Mouse (Mus musculus) gastrocnemius, adult 2 months (tissue): Measurements from ENCODE around the gene Tap1. TPM values are rescaled to one million over a fixed set of nuclear protein-coding genes. Genes with fewer than 3 reads are reported as not detected.

Experiments used
- DNase-seq: peaks from one replicate; pipeline ENCODE4 v3.0.0; 2022
- H3K27ac ChIP-seq: fragments of 200-600 bp; 2 replicates; pipeline ENCODE4 v1.8.1; 2022; ENCODE audit warnings: mild to moderate bottlenecking
- H3K4me3 ChIP-seq: fragments of 200-600 bp; 2 replicates; pipeline ENCODE4 v1.8.1; 2022; ENCODE audit warnings: mild to moderate bottlenecking, moderate library complexity
- CTCF ChIP-seq: fragments of 200-600 bp; IDR thresholded peaks from 2 replicates; pipeline ENCODE4 v1.8.1; 2022; ENCODE audit warnings: antibody characterized with exemption, mild to moderate bottlenecking, moderate library complexity
- intact Hi-C: fragments of 180-260 bp; cut with DNase I; formaldehyde crosslinking; loops from one replicate; pipeline ENCODE4 v1.15.1; 2025
- total RNA-seq, 2 experiments: library from RNA; stranded (reverse); gene quantifications; 2 replicates each; pipeline ENCODE4 v1.2.3; 2021

Tap1 gene
- total RNA-seq, 2 experiments from 2014 or later: 0.74 to 1.5 TPM

GRCm38 (mm10) chr17:34185526-34185925 lies 1.8 kb upstream of the Tap1 start:
- intact Hi-C loops: no loop called here
- no peak for TF ChIP-seq CTCF
- Histone ChIP-seq H3K27ac (no peak overlapping the region), H3K4me3 (no peak overlapping the region)
- DNase-seq: no peak

- no peak for DNase-seq
- H3K4me3 ChIP-seq: peak overlapping the region; percentile 88
- peak overlapping the region; percentile 89 for H3K27ac ChIP-seq
- no peak for TF ChIP-seq CTCF
- intact Hi-C loops: no loop called here
These were observed 480 bp upstream of the Tap1 start for GRCm38 (mm10) chr17:34186885-34187260.

GRCm38 (mm10) chr17:34188010-34188409 lies 657 bp downstream of the Tap1 start:
- intact Hi-C loops: no loop called here
- no peak for TF ChIP-seq CTCF
- DNase-seq: no peak
- Histone ChIP-seq H3K27ac (peak overlapping the region; percentile 89), H3K4me3 (peak overlapping the region; percentile 88)

- intact Hi-C loops: no loop called here
- Histone ChIP-seq H3K27ac (no peak overlapping the region), H3K4me3 (no peak overlapping the region; the same call in 1 of the 2 replicates)
- no peak for DNase-seq
- TF ChIP-seq CTCF: no peak
These were observed 1.6 kb downstream of the Tap1 start for GRCm38 (mm10) chr17:34188986-34189385.

DNA sequence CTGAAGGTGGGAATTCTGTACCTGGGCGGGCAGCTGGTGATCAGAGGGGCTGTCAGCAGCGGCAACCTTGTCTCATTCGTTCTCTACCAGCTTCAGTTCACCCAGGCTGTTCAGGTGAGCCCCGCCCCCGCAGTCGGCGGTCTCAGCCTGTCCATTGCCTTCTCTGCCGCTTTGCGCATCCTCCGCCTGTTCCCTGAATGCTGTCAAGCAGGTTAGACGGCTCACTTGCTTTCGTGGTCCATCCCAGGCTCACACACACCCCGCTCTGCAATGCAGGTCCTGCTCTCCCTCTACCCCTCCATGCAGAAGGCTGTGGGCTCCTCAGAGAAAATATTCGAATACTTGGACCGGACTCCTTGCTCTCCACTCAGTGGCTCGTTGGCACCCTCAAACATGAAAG lies 5.5 kb downstream of the Tap1 start:
- no peak for DNase-seq
- no peak for TF ChIP-seq CTCF
- intact Hi-C loops: no loop called here

DNA sequence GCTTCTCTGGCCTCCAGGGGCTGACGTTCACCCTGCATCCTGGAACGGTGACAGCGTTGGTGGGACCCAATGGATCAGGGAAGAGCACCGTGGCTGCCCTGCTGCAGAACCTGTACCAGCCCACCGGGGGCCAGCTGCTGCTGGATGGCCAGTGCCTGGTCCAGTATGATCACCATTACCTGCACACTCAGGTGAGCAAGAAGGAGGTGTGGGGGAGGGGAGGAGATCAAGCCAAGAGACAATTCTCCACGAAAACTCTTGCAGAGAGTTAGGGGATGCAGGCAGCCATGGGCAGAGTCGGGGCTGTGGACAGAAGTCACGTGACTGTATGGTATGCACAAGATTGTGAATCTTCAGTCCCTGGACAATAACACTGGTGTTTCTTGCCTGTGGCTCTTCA lies 6.1 kb downstream of the Tap1 start:
- intact Hi-C loops: no loop called here
- Histone ChIP-seq H3K27ac (no peak overlapping the region), H3K4me3 (no peak overlapping the region)
- no peak for DNase-seq
- no peak for TF ChIP-seq CTCF

More for the DNA sequence above, 5.5 kb downstream of the Tap1 start:
- Histone ChIP-seq H3K4me3 (no peak overlapping the region), H3K27ac (no peak overlapping the region)

DNA sequence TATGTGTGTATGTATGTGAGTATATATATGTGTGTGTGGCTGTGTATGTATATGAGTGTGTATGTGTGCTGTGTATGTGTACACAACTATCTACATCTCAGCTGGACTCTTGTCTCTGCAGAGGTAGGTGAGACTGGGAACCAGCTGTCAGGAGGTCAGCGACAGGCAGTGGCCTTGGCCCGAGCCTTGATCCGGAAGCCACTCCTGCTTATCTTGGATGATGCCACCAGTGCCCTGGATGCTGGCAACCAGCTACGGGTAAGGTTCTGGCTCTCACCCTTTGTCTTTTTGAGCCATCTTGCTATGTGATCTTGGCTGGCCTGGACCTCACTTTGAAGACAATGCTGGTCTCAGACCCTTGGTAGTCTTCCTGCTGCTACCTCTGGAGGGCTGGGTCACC lies 7.4 kb downstream of the Tap1 start:
- no peak overlapping the region for H3K27ac ChIP-seq

GRCm38 (mm10) chr17:34196491-34196890 lies 9.1 kb downstream of the Tap1 start:
- no peak overlapping the region for H3K27ac ChIP-seq
- intact Hi-C loops: no loop called here
- no peak for TF ChIP-seq CTCF
- DNase-seq: no peak
- H3K4me3 ChIP-seq: no peak overlapping the region

More for the DNA sequence above, 7.4 kb downstream of the Tap1 start:
- no peak for TF ChIP-seq CTCF
- no peak for DNase-seq
- no peak overlapping the region for H3K4me3 ChIP-seq
- intact Hi-C loops: no loop called here

GRCm38 (mm10) chr17:34196941-34197894 lies 9.9 kb downstream of the Tap1 start, which contains the start of gene Psmb8:
TSS of gene Psmb8 (plus strand) at chr17:34197721.
- H3K27ac ChIP-seq: peak within 1 kb of the TSS; percentile 82
- peak; percentile 92 for DNase-seq
- TF ChIP-seq CTCF: no peak
- intact Hi-C loops: no loop called here
- H3K4me3 ChIP-seq: peak within 1 kb of the TSS; percentile 87

DNA sequence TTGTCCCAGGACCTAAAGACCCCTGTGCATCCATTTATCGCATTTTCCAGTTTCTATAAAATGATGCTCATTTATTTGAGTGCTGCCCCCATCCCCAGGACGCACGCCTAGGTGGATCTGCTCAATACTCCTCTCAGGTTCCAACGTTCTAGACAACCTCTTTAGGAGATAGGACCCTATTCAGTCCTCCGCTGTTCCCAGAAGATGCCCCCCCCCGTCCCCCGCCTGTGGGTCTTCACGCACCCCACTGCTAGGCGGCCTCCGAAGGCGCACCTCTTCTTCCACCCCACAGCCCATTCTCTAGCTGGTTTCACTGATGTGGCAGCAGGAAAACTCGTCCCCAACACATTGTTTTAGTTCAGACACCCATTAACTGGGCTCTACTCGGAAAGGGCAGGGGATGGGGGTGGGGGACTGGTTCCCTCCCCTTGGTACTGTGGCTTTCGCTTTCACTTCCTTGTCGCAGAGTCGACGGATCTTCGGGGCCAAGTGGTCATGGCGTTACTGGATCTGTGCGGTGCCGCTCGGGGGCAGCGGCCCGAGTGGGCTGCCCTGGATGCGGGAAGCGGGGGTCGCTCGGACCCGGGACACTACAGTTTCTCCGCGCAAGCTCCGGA lies 10.7 kb downstream of the Tap1 start:
- peak; percentile 57 for DNase-seq
- peak overlapping the region; percentile 87 for H3K4me3 ChIP-seq
- intact Hi-C loops: no loop called here
- H3K27ac ChIP-seq: peak overlapping the region; percentile 82
- no peak for TF ChIP-seq CTCF

DNA sequence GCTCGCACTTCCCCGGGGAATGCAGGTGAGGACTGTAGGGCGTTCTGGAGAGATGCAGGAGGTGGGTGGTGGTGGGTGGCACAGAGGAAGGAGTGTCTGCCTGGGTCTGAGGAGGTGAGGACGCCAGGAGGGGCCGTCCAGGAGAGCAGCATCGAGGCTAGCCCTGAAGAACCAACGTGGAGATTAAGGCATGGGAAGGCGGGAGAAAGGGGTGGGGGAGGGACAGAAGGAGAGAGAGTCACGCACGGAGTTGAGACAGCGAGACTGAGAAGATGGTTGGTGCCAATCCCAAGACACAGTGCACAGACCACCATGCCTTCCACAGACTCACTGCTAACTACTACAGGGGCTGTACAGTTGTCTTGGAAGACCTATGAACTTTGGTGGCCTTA lies 11.2 kb downstream of the Tap1 start:
- intact Hi-C loops: no loop called here
- peak overlapping the region; percentile 87 for H3K4me3 ChIP-seq
- DNase-seq: no peak
- TF ChIP-seq CTCF: no peak
- H3K27ac ChIP-seq: peak overlapping the region; percentile 82

DNA sequence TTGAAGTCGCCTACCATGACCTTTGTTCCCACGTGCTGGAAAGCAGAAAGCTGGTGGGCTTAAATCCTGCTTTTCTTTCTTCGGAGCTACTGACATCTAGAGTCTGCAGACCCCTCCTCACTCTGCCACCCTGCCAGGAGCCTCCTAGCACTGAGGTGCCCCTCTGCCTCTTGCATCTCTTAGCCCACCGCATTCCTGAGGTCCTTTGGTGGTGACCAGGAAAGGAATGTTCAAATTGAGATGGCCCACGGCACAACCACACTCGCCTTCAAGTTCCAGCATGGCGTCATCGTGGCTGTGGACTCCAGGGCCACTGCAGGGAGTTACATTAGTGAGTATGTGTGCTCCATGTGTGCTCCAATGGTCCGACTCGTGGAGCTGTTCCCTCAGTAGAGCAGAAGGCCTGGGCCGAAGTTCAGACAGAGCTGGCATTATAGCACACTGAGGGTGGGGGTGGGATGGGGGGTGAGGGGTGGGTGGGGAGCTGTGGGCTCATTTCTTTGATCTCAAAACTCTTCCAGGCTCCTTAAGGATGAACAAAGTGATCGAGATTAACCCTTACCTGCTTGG lies 11.8 kb downstream of the Tap1 start:
- Histone ChIP-seq H3K27ac (no peak overlapping the region), H3K4me3 (peak overlapping the region; percentile 87)
- DNase-seq: no peak
- TF ChIP-seq CTCF: no peak
- intact Hi-C loops: no loop called here

GRCm38 (mm10) chr17:34200047-34200446 lies 12.7 kb downstream of the Tap1 start:
- Histone ChIP-seq H3K27ac (no peak overlapping the region), H3K4me3 (no peak overlapping the region)
- intact Hi-C loops: no loop called here
- no peak for DNase-seq
- no peak for TF ChIP-seq CTCF
